Mouse (Mus musculus): ENCODE data around the gene Tnfsf12. TPM values are rescaled to one million over a fixed set of nuclear protein-coding genes. Genes with fewer than 3 reads are reported as not detected.
"Not testable (repeated sequence)": the region's sequence is repeated elsewhere in the genome, so short reads cannot be mapped to it uniquely, and the experiment has no call there.

The Tnfsf12 gene
- polyA plus RNA-seq (2011; ENCODE audit: insufficient read length, low read depth, missing spikeins): 20.0 and 25.5 TPM in 2 replicates

GRCm38 (mm10) chr11:69695361-69696181 is at the start of gene Tnfsf12, which contains the start of gene Tnfsfm13:
Tnfsf12 (minus strand) TSS chr11:69695849.
Tnfsfm13 (minus strand) TSS chr11:69696098.
- Histone ChIP-seq H3K4me3 (ENCODE audit: insufficient read depth, low read length) (peak within 1 kb of the TSS; percentile 50), H3K4me1 (ENCODE audit: control insufficient read depth, insufficient read depth, low read length) (no peaks in the 10 kb centered on the region), H3K27ac (ENCODE audit: insufficient read depth, low read length) (peak within 1 kb of the TSS; percentile 64)
- TF ChIP-seq POLR2A (IDR thresholded peaks at IDR 0.05; ENCODE audit: low read depth, low read length) (peak; percentile 76), CTCF (IDR thresholded peaks at IDR 0.05; ENCODE audit: borderline replicate concordance, insufficient read depth, low read length) (no peak)

DNA sequence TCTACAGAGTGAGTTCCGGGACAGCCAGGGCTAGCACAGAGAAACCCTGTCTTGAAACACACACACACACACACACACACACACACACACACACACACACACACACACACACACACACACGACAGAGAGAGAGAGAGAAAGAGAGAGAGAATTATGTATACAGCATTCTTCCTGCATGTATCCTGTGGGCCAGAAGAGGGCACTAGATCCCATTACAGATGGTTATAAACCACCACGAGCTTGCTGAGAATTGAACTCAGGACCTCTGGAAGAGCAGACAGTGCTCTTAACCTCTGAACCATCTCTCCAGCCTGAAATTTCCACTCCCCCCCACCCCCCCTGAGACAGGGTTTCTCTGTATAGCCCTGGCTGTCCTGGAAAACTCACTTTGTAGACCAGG is 35.8 kb upstream of the Tnfsf12 start:
- H3K4me1 ChIP-seq (ENCODE audit: control insufficient read depth, insufficient read depth, low read length); H3K4me3 ChIP-seq (ENCODE audit: insufficient read depth, low read length); H3K27ac ChIP-seq (ENCODE audit: insufficient read depth, low read length): not testable (repeated sequence)

GRCm38 (mm10) chr11:69729063-69729462 is 33.4 kb upstream of the Tnfsf12 start:
- TF ChIP-seq CTCF (IDR thresholded peaks at IDR 0.05; ENCODE audit: borderline replicate concordance, insufficient read depth, low read length): peak; percentile 15; the same call in 1 of the 2 replicates
- TF ChIP-seq POLR2A (IDR thresholded peaks at IDR 0.05; ENCODE audit: low read depth, low read length): no peak
- Histone ChIP-seq H3K4me1 (ENCODE audit: control insufficient read depth, insufficient read depth, low read length) (no peaks in the 10 kb centered on the region), H3K27ac (ENCODE audit: insufficient read depth, low read length) (no peak overlapping the region), H3K4me3 (ENCODE audit: insufficient read depth, low read length) (no peak overlapping the region)

- Histone ChIP-seq H3K4me3 (ENCODE audit: insufficient read depth, low read length) (no peak overlapping the region), H3K27ac (ENCODE audit: insufficient read depth, low read length) (no peak overlapping the region), H3K4me1 (ENCODE audit: control insufficient read depth, insufficient read depth, low read length) (no peaks in the 10 kb centered on the region)
- TF ChIP-seq CTCF (IDR thresholded peaks at IDR 0.05; ENCODE audit: borderline replicate concordance, insufficient read depth, low read length) (no peak), POLR2A (IDR thresholded peaks at IDR 0.05; ENCODE audit: low read depth, low read length) (no peak)
Observed at GRCm38 (mm10) chr11:69725951-69726350, 30.3 kb upstream of the Tnfsf12 start.

GRCm38 (mm10) chr11:69723074-69723473 is 27.4 kb upstream of the Tnfsf12 start:
- no peak for TF ChIP-seq CTCF (IDR thresholded peaks at IDR 0.05; ENCODE audit: borderline replicate concordance, insufficient read depth, low read length)
- no peak for TF ChIP-seq POLR2A (IDR thresholded peaks at IDR 0.05; ENCODE audit: low read depth, low read length)
- Histone ChIP-seq H3K4me3 (ENCODE audit: insufficient read depth, low read length) (no peak overlapping the region), H3K27ac (ENCODE audit: insufficient read depth, low read length) (no peak overlapping the region), H3K4me1 (ENCODE audit: control insufficient read depth, insufficient read depth, low read length) (no peaks in the 10 kb centered on the region)

DNA sequence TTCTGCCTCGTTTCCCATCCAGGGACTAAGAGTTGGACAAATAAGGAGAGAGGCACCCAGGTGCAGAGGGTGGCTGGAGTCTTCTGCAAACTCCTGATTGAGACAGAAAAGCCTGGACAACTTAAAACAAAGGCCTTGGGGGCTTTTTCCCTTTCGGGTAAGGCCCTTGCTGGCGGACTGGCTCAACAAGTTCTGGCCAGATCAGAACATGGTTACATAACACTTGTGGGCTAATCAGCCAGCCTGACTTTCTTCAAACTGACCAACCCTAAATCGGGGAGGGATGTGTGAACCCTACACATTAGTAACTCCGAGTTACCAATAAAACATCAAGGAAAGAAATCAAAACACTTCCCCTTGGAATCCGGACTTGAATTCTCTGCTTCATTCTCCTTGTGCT is 25.2 kb upstream of the Tnfsf12 start:
- Histone ChIP-seq H3K27ac (ENCODE audit: insufficient read depth, low read length) (no peak overlapping the region), H3K4me3 (ENCODE audit: insufficient read depth, low read length) (no peak overlapping the region), H3K4me1 (ENCODE audit: control insufficient read depth, insufficient read depth, low read length) (peaks cover 3% of the 10 kb centered on the region; the same call in 1 of the 2 replicates)
- no peak for TF ChIP-seq CTCF (IDR thresholded peaks at IDR 0.05; ENCODE audit: borderline replicate concordance, insufficient read depth, low read length)
- TF ChIP-seq POLR2A (IDR thresholded peaks at IDR 0.05; ENCODE audit: low read depth, low read length): no peak

DNA sequence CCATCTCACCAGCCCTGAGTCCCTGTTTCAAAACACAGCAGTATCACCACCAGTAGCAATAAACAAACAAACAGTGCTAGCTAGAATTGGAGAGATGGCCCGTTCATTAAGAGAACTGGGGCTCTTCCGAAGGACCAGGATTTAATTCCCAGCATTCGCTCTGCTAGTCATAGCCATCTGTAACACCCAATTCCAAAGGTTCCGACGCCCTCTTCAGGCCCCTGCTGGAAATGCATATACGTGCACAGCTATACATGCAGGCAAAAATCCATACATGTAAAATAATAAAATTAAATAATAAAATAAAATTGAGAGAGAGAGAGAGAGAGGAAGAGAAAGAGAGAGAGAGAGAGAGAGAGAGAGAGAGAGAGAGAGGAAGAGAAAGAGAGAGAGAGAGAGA is 23.8 kb upstream of the Tnfsf12 start:
- Histone ChIP-seq H3K4me3 (ENCODE audit: insufficient read depth, low read length) (no peak overlapping the region), H3K4me1 (ENCODE audit: control insufficient read depth, insufficient read depth, low read length) (peaks cover 3% of the 10 kb centered on the region; the same call in 1 of the 2 replicates), H3K27ac (ENCODE audit: insufficient read depth, low read length) (no peak overlapping the region)
- TF ChIP-seq CTCF (IDR thresholded peaks at IDR 0.05; ENCODE audit: borderline replicate concordance, insufficient read depth, low read length): no peak
- no peak for TF ChIP-seq POLR2A (IDR thresholded peaks at IDR 0.05; ENCODE audit: low read depth, low read length)

- H3K4me3 ChIP-seq (ENCODE audit: insufficient read depth, low read length): no peak overlapping the region
- peaks cover 3% of the 10 kb centered on the region; the same call in 1 of the 2 replicates for H3K4me1 ChIP-seq (ENCODE audit: control insufficient read depth, insufficient read depth, low read length)
- no peak overlapping the region for H3K27ac ChIP-seq (ENCODE audit: insufficient read depth, low read length)
- TF ChIP-seq CTCF (IDR thresholded peaks at IDR 0.05; ENCODE audit: borderline replicate concordance, insufficient read depth, low read length): no peak
Observed at GRCm38 (mm10) chr11:69718661-69719060, 23.0 kb upstream of the Tnfsf12 start.

DNA sequence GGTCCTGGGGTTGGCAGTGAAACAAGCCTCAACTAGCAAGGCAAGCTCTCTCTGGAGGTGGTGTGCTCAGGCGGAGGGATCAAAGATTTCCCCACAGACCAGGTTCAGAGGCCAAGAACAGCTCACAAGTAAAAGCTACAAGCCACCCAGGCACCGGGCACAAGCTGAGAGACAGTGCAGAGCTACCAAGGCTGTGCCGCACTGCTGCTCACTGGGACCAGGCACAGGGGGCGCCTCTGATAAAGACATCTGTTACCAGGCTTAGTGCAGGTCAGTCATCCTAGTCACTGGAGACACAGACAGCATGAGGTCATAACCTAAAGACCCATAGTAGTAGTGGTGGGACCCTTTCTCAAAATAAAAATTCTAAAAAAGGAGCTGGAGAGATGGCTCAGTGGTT is 21.3 kb upstream of the Tnfsf12 start:
- peaks cover 3% of the 10 kb centered on the region; the same call in 1 of the 2 replicates for H3K4me1 ChIP-seq (ENCODE audit: control insufficient read depth, insufficient read depth, low read length)
- H3K4me3 ChIP-seq (ENCODE audit: insufficient read depth, low read length): no peak overlapping the region
- no peak for TF ChIP-seq POLR2A (IDR thresholded peaks at IDR 0.05; ENCODE audit: low read depth, low read length)
- no peak for TF ChIP-seq CTCF (IDR thresholded peaks at IDR 0.05; ENCODE audit: borderline replicate concordance, insufficient read depth, low read length)
- no peak overlapping the region for H3K27ac ChIP-seq (ENCODE audit: insufficient read depth, low read length)

GRCm38 (mm10) chr11:69715929-69716328 is 20.3 kb upstream of the Tnfsf12 start:
- peak overlapping the region; percentile 82 for H3K27ac ChIP-seq (ENCODE audit: insufficient read depth, low read length)
- H3K4me1 ChIP-seq (ENCODE audit: control insufficient read depth, insufficient read depth, low read length): peaks cover 3% of the 10 kb centered on the region; the same call in 1 of the 2 replicates
- TF ChIP-seq POLR2A (IDR thresholded peaks at IDR 0.05; ENCODE audit: low read depth, low read length) (no peak), CTCF (IDR thresholded peaks at IDR 0.05; ENCODE audit: borderline replicate concordance, insufficient read depth, low read length) (no peak)
- H3K4me3 ChIP-seq (ENCODE audit: insufficient read depth, low read length): no peak overlapping the region

Measured in embryonic fibroblast, embryonic 13.5 days (primary cell).